Mouse (Mus musculus) adrenal gland (tissue): ENCODE data around the gene Cep350.
"Not testable (repeated sequence)": the region's sequence is repeated elsewhere in the genome, so short reads cannot be mapped to it uniquely, and the experiment has no call there.

Experiments used
- intact Hi-C: fragments of 180-260 bp; cut with DNase I; formaldehyde crosslinking; loops from one replicate; pipeline ENCODE4 v1.15.1; 2025

Gene Cep350

DNA sequence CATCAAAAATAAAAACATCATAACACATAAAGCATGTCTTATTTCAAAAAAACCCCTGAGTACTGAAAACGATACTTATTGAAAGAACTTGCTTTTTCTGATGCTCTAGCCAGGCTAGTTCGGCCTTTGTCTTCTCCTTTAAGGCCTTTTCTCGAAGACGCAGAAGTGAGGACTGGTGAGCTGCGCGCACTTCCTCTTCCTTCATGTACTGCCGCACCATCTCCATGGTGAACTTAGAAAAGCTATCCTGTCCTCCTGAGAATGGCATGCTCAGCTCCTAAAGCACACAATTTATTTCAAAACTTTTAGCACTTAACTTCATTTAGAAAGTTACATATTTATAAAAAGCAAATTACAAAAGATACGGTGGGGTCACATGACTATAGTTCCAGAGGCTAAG is 71.7 kb downstream of the Cep350 start:
- intact Hi-C loops, result no loop called here

DNA sequence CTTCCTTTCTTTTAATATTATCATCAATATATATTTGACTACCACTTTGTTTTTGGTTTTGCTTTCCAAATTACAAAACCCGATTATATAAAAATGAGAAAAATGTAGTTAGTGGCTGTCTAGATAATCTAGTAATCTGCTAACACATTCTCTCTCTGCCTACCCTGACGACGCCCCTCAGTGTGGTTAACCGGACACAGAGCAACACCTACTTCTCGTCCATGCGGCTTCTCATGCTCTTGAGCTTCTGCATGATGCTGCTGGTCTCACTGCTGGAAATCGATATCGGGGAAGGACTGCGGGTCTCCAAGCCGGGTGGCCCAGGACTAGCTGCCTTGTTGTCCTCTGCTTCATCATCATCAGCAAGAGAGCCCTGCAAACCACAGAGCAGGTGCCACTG is 78.7 kb downstream of the Cep350 start:
- intact Hi-C loops, result no loop called here

DNA sequence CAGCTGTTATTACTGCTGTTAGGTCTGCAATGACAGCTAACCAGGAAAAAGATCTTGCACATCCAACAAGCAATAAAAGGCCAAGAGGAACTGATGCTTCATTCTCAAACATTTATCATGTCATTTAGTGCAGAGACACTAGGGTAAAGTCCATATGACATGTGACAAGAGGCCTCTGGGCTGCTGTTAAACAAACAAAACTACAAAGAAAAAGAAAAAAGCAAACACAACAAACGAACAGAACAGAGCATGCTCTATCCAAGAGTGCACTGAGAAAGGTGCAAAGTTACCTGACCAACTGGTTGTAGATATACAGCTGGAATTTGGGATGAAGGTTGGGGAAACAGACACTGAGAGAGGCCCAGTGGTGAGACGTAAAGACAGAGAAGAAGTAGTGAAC is 86.2 kb downstream of the Cep350 start:
- intact Hi-C loops, result no loop called here

DNA sequence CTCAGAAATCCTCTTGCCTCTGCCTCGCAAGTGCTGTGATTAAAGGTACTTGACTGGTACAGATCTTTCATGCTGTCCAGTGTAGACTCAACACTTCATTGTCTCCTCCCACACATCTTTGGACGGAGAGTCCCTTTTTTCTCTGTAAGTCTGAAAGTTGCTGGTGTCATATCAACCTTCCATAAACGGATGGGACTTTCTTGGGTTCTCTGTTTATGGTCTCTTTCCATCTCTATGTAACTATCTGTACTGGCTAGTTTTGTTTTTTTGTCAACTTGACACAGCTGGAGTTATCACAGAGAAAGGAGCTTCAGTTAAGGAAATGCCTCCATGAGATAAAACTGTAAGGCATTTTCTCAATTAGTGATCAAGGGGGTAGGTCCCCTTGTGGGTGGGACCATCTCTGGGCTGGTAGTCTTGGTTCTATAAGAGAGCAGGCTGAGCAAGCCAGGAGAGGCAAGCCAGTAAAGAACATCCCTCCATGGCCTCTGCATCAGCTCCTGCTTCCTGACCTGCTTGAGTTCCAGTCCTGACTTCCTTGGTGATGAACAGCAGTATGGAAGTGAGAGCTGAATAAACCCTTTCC is 90.3 kb downstream of the Cep350 start:
- intact Hi-C loops, result not testable (repeated sequence)

DNA sequence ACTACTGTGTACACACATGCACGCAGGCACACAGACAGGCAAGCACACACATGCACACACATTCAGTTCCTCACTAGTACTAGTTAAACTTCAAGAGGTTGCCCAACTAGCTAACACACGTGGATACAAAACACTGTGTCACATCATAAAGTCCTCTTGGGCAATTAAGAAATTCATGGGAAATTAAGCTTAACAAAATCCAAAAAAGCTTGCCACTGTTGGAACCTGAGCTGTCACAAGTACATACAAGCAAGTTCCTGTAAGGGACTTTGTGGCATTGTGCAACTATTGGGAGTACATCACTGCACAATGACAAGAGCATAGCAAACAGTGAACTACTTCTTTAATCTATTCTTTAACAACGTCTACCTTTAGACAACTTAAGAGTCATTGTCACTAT is 93.5 kb downstream of the Cep350 start:
- intact Hi-C loops, result loop anchor here (10.0 kb wide), 1 partner anchor 55 kb away; no protein-coding TSS in a partner anchor

DNA sequence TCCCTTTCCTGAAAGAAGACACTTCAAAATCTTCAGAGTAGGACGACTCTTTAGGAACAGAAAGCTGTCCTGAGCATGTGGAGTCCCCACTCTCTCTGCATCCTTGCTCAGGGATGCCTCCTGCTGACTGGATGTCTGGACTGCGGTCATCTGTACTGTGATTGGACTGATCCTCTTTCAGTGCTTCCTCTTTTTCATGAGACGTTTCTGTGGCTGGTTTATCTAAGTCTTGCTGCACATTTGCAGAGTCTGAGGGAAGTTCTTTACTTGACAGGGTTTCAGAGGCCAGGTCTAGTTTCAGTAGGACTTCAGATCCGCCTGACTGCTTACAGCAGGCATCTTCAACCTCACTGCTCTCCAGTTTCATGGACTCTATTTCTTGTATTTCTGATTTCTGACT is 110.1 kb downstream of the Cep350 start:
- intact Hi-C loops, result no loop called here

DNA sequence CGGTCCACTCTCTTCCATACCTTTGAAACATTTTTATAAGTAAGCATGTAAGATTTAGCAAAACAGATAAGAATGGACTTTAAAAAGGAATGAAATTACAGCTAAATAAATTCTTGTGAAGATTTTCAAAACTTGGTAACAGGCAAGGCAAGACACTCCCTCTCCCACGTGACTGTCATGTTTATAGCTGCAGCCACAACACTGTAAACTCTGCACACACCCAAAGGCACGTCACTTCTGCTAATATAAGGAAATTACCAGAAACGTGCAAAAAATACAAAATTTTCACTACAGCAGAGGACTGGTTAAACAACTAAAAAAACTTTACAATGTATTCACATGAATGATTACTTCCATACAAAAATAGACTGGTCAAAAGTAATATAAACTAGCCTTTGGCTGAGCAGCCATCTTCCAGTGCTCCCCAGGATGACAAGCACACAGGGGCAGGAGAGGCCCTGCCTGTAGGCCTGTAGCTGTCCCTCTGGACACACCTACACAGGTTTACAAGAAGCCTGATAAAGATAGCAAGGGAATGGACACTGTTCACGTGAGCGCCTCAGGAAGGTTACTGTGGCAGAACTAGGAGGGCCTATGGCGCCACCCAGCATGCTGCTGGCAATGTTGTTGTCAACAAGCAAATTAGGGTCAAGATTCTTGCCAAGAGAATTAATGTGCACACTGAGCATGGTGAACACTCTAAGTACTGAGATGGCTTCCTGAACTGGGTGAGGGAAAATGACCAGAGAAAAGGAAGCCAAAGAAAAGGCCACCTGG is 117.9 kb downstream of the Cep350 start:
- intact Hi-C loops, result loop anchor here (10.0 kb wide), 1 partner anchor 280 kb away; no protein-coding TSS in a partner anchor

DNA sequence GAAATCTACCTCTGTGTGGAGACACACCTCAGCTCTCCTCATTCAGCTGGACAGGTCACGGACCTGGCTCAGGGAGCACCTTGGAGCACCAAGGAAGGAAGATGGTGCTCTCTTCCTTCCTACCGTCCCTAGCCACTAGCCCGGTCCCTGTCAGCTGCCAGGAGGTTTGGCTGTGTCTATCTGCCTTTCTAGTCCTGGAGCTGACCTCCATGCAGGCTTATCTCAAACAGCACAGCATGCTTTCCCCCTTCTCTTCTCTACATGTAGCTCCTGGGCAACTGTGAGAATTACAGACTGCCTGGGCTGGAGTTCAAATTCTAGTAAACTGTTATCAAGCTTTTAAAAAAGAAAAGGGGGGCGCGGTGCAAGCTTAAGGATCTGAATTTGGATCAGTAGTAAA is 120.0 kb downstream of the Cep350 start:
- intact Hi-C loops, result loop anchor here (10.0 kb wide), 1 partner anchor 278 kb away; no protein-coding TSS in a partner anchor

DNA sequence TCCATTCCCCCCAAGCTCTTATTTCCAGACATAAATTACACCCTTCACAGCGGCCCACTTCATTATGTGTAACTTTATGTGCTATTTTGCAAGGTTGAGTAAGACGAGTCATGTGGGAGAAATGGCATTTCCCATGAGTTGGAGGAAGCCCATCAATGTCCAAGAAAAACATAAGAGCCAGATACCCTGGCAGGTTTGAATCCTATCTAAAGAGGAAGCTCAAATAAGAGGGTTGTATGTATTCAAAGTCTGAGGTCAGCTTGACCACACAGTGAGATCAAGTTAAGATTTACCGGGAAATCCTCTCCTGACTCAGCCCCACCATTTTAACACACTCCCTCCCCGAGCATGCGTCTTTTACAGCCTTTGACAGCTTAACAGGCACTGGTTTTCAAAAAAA is 128.8 kb downstream of the Cep350 start:
- intact Hi-C loops, result no loop called here

DNA sequence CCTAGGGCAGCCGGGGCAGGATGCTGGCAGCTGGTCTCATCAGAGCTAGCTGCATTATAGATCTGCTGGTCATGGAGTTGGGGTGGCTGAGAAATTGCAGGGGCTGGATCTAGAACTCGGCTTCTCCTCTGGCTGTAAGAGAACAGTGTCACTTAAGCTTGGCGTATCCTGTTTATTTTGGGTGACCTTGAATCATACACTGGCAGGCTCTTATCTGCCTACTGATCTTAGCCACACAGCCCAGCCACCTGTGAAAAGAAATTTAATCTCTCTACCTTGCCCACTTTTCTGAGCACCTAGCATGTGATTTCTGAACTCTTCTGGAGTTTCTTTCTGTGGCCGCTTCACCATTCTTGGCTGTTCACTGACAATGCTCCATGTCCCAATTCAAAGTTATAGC is 129.5 kb downstream of the Cep350 start:
- intact Hi-C loops, result no loop called here

DNA sequence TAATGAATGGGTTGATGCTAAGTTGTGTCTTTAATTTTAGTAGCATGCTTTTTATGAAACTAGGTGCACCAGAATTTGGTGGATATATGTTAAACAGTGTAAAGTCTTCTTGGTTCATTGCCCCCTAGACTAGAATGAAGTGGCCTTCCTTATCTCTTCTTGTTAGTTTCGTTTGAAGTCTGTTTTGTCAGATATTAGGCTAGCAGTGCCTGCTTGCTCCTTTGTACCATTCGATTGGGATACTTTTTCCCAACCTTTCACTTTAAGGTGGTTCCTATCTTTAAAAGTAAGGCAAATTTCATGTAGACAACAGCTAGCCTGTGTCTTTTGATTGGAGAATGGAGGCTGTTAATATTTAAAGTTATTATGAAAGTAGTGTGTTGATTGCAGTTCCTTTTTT is 137.4 kb downstream of the Cep350 start:
- intact Hi-C loops, result no loop called here

DNA sequence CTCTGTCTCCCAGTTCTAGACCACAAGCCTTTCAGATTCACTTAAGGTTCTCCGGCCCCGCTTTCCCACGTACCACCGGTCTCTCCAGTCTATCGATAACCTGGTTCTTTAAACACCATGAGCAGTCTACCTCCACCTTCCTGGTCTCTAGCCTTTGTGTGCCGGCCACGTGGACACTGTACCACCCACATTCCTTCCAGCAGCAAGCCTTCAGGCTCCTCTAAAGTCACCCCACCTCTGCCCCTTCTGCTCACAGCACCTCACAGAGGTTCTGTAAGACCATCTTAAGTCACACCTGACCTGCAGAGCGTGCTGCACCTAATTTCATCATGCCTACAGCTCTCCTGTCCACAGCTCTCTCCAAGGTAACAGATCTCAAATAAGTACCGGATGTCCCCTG is 139.4 kb downstream of the Cep350 start:
- intact Hi-C loops, result no loop called here

DNA sequence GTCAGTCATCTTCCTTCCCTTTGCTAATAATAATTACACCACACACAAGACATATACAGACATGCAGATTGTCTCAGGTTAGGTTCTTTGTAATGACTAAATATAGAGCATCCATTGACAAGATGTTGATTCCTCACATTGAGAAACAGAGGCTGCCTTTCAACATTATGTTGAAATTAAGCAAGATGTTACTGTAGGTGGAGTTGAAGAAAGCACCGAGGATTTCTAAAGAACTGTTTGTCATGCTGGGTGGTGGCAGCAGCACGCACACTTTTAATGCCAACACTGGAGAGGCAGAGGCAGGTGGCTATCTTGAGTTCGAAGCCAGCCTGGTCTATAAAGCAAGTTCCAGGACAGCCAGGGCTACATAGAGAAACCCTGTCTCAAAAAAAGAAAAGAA is 141.1 kb downstream of the Cep350 start:
- intact Hi-C loops, result no loop called here

DNA sequence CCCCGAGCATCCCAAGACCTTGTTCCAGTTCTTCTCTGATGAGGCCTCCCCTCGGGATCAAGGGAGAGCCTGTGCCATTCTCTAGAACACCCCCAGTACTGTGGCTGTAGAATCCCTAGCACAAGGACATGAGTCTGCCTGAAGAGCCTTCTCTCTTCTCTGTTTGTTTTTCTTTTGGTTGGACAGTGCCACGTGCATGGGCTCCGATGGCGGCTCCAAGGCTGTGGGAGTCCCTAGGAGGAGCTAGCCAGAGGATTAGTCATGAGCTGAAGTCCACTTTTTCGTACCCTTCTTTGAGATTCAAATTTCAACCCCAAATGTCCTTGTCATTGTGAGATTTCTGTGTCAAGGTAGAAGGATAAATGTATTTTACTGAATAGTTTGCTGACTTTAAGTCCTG is 142.2 kb downstream of the Cep350 start:
- intact Hi-C loops, result no loop called here

DNA sequence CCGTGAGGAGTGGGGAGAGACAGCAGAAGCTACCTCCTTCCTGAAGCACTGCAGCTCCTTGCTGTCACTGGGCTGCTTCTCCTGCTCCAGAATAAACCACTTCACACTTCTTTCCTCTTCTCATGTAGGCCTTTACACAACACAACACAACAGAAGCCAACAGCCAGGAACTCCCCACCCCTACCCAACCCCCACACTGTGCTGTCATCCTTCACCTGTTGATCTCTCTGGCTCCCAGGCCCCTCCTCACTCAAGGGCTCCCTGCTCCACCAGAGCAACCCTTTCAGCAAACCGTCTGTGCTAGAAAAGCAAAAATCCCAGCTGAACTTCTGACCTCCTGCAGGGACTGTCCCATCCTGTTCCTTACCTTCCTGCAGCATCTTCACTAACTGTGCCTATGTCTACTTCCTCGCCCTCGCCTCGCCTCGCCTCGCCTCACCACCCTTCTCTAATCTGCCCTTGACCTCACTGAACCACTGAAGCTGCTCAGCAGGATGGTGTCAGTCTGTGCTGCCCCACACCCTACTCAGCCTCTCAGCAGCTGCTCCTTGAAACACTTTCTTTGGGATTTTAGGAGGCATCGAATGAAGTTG is 145.3 kb downstream of the Cep350 start:
- intact Hi-C loops, result no loop called here

DNA sequence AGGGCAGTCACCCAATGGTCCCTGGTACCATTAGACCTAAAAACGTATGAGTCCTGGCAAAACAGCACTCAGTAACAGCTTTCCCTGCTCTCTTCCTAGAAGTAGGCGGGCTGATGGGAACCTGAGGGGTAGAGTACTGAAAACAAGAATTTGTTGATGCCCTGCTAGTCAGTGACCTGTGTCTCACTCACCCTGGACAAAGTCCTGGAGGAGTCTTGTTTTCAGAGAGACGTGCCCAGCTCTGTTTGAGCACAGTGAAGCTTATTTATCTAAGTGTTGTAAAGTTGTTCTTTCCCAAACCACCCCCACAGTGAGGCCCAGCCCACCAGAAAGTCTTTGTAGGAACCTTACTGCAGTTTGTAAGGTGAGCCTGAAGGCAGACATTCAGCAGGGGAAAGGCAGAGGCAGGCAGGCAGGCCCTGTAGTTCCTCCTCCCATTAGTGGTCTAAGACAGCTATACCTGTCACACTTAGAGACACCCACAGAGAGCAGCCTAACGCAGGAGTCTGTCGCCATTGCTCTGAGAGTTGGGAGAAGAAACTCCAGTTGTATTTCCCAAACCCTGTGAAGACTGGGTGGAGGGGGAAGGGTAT is 146.2 kb downstream of the Cep350 start:
- intact Hi-C loops, result no loop called here

DNA sequence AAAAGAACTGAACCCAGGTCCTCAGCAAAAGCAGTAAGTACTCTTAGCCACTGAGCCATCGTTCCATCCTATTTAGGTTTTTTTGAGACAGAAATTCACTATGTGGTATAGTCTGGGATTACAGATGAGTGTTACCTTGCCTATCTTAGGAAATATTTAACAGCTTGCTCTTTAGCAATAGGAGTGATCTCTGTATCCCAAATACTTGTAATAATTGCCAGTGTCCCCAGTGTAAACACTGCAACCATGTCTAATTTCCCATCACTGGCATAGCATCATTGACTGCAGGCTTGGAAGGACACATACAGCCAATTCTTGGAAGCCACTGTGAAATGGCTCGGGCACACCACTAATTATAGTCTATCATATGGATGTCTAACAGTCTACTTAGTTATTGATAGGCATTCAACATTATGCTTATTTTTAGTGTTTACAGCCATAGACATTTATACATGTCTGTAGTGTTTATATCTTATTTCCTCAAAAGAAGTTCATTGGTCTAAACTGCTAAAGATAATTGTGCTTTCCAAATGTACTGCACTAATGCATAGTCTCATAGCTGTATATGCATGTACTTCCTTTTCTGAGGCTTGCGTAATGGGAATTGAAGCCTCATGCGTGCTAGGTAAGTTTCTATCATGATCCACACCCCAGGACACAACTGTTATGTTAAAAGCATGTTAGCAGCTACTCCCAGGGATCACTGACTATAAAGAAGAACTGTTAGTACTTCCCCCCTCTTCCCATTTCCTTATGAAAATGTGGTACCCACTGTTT is 146.9 kb downstream of the Cep350 start:
- intact Hi-C loops, result no loop called here

DNA sequence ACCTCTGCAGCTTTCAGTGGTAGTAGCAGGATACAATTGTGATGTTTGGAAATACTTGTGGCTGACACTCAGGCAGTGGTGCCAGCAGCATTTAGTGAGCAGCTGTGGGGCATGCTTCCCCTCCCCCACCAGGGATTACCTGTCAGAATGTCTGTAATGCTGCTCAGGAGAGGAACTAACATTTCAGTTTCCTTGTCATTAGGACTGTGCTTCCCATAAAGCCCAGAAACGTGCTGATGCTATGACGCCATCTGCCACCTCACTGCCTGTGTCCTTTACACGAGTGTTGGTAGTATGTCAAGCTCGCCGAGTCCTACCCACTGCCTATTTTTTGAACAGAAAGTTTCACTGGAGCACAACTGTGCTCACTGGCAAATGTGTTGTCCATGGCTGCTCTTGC is 152.4 kb downstream of the Cep350 start:
- intact Hi-C loops, result no loop called here

DNA sequence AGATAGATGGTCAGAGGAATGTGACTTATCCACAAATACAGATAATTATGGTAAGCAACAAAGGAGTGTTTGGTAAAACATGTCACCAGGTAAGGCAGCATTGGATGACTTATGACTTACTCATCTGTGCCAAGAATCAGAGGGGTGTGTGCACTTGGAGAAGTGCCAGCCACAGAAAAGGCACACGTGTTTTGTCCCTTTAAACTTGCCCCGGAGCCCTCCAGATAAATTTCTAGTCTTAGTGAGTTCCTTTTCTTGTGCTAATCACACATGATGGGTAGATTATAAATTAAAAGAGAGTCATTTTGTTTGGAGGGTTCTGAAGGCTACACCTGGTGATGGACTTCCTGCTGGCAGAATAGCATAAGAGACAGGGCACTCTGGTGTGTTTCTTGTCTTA is 156.9 kb downstream of the Cep350 start:
- intact Hi-C loops, result no loop called here

DNA sequence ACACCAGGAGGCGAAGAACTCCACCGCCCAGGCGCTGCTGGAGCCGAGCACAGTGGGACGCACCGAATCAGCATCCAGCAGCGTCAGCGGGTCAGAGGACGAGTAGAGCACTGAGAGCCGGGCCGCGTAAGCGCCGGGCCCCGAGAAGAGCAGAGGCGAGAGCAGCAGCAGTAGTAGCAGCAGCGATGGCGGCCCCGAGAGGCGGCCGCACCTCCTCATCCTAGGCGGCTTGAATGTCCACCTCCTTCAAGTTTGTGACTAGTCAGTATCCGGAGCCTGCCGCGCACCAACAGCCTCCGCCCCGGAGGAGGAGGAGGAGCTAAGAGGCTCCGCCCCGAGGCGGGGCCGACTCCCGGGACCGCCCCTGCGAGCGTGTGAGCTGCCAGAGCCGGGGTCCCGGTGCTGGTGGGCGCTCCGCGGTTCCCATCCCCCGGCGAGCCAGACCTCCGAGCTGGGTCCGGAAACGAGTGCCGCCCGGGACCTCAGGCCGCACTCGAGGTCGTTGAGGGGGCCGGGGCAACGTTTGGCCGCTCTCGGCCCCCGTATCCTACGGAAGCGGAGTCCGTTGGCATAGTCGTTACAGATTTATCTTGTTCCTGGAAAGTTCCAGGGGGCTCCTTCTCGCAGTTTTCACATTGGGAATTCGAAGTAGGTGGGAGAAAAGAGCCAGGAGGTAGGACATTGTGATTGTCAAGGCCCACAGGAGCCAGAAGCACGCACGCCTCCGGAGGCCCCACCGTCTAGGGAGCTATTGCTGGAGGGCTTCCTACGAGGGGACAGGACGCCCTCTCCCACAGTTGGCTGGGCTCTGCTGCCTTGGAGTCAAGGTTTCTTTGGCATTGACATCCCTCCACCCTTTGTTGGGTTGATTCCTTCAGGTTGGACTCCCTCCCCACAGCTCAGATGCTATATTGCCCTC is 160.2 kb downstream of the Cep350 start, which contains the start of gene Qsox1:
Qsox1 (minus strand) TSS at position 309 of the 919 bp plus-strand sequence.
- intact Hi-C loops, result no loop called here
